Mouse (Mus musculus): ENCODE data around the gene Sema5a.
"Not testable (repeated sequence)": the region's sequence is repeated elsewhere in the genome, so short reads cannot be mapped to it uniquely, and the experiment has no call there.

Gene Sema5a

GRCm38 (mm10) chr15:32244344-32244955 is at the start of gene Sema5a:
TSS of gene Sema5a (plus strand) at chr15:32244810.
- no peak for DNase-seq (ENCODE audit: low read depth, low spot score)

DNA sequence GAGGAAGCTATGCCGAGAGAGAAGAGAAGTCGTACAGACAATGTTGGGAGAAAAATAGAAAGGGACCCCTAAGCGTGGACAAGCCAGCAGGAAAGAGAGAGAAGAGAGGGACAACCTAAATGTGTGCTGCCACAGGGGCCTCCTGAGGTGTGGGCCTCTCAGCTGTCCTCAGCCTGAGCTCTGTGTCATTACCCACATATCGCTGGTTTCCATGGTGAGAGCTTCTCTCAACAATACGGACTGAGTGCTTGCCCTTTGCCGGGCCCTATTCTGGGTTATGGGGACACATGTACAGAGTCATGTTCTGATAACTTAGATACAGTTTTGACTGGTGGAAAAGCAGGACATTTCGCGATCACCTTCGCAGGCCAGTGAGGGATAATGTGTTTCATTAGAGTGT is 46.5 kb upstream of the Sema5a start:
- DNase-seq (ENCODE audit: low read depth, low spot score): no peak

GRCm38 (mm10) chr15:32198561-32198960 is 46.0 kb upstream of the Sema5a start:
- DNase-seq (ENCODE audit: low read depth, low spot score): no peak

GRCm38 (mm10) chr15:32203242-32203641 is 41.4 kb upstream of the Sema5a start:
- DNase-seq (ENCODE audit: low read depth, low spot score): no peak

- no peak for DNase-seq (ENCODE audit: low read depth, low spot score)
Observed at GRCm38 (mm10) chr15:32204908-32205307, 39.7 kb upstream of the Sema5a start.

DNA sequence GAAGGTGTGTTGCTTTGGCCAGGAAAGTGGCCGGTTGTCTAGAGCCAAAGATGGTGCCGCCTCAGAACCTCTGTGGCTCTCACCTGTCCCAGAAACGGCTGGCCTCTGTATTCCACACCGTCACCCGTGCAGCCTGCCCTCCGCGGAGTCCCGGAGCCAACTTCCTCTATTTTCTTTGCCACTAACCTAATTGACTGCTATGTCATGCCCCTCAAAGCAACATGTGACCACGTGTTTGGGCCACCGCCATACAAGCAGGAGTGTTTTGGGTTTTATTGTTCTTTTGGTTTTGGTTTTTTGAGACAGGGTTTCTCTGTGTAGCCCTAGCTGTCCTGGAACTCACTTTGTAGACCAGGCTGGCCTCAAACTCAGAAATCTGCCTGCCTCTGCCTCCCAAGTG is 29.9 kb upstream of the Sema5a start:
- not testable (repeated sequence) for DNase-seq (ENCODE audit: low read depth, low spot score)

GRCm38 (mm10) chr15:32223028-32223427 is 21.6 kb upstream of the Sema5a start:
- no peak for DNase-seq (ENCODE audit: low read depth, low spot score)

DNA sequence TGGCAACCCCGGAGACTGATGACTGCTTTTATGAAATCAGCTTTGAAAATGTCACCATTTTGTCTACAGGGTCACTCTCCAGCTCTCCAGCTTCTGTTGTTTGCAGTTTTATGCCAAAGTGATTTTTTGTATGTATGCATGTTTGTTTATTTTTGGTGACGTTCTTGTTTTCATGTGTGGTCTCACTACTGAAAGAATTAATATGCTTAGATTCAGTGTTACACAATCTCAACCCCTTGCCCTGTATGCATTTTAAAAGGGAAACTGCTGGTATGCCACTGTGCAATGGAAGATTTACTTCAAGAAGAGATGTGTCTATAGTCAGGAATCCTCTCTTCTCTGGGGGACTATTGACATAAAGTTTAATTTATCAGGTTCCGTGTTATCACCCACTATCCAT is 19.2 kb upstream of the Sema5a start:
- no peak for DNase-seq (ENCODE audit: low read depth, low spot score)

DNA sequence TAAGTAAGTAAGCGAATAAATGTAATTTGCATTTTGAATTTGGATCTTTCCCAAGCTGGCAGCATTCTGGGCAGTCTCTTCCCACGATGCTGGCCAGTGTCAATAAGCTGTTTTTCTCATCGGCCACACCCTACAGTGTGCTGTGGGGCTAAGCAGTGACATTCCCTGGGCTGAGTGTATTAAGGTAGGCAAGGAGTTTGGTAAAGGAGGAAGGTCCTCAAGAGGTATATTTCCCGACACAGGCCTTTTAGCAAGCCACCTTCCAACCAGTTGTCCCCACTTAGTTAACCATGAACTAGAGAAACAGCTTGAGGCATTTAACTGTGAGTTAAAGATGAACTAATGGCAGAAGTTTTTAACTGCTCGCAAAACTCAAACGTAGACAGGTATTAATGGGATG is 18.2 kb upstream of the Sema5a start:
- DNase-seq (ENCODE audit: low read depth, low spot score): no peak

DNA sequence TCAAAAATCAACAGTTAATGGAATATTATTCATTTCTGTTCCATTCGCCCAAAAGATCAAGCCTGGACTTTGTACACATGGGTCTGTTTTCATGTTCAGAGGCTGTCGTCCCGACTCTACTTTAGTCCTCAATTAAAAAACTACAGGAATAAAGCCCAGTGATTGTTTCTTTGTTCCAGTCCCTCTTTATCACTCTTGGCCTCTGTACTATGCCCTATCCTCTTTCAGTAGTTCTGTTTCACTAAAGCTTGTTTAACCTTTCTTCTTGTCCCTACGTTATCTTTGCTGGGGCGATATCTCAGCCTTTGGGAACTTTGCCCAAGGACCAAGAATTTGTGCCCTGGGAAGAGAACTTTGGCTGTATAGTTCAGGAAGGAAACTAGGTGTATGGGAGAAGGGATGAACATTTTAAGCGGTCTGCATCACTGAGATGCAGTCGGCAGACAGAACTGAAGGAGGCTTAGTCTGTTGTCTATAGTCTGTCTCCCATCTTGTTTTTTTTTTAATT is 17.7 kb upstream of the Sema5a start:
- DNase-seq (ENCODE audit: low read depth, low spot score): no peak

GRCm38 (mm10) chr15:32230066-32230465 is 14.5 kb upstream of the Sema5a start:
- no peak for DNase-seq (ENCODE audit: low read depth, low spot score)

DNA sequence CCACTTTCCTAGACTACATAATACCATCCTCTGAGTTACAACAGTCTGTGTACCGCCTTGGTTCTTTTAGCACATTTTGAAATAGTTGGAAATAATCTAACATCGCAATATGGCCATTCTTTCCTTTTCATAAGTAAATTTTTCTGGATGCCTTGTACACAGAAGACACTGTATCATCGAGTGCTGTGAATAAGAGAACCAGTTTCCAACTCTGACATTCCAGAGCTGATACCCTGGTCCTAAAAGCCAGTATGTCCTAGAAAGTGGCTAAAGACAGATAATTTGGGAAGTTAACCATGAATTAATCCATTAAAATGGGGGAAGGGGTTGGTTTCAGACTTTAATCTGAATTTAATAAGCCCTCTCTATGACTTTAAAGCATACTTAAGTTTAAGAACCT is 12.4 kb upstream of the Sema5a start:
- DNase-seq (ENCODE audit: low read depth, low spot score): no peak

DNA sequence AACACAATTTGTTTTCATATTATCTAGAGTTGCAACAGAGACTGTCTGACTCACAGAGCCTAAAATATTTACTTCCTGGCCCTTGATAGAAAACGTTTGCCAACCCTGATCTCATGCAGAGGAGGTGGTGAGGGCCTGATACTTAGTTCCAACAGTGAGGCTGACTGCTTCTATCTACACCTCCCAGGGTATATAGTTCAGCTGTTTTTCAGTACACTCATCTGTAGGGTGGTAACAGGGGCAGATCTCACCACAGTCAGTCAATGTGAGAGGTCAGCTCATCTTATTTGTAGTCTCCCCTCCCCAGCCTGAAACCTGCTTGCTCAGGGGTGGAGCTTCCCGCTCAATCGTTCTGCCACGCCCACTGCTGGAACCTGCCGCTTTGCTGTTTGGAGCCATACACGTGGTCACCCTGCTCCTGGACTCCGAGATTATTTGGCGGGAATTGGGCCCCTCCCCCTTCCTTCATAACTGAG is 11.9 kb upstream of the Sema5a start:
- DNase-seq (ENCODE audit: low read depth, low spot score): not testable (repeated sequence)

GRCm38 (mm10) chr15:32233451-32233850 is 11.2 kb upstream of the Sema5a start:
- no peak for DNase-seq (ENCODE audit: low read depth, low spot score)

- no peak for DNase-seq (ENCODE audit: low read depth, low spot score)
Observed at GRCm38 (mm10) chr15:32239099-32239498, 5.5 kb upstream of the Sema5a start.

- no peak for DNase-seq (ENCODE audit: low read depth, low spot score)
Observed at GRCm38 (mm10) chr15:32240159-32240558, 4.5 kb upstream of the Sema5a start.

DNA sequence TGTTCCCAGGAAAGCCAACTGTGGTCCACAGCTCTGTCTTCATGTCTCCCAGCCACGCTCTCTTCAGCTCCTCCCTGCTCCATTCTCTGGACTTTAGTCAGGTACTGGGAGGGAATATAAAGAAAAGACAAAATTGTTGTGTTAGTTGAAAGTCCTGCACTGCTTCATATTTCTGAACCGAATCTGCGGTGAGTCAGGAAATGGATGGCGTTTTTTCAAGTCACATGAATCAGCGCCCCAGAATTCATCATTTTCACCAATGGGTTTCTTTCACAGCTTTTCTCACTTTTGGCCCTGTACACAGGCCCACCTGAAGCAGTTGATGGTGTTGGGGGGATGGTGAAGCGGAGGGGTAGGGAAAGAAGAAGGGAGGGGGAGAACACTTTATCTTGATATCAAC is 2.9 kb upstream of the Sema5a start:
- no peak for DNase-seq (ENCODE audit: low read depth, low spot score)

DNA sequence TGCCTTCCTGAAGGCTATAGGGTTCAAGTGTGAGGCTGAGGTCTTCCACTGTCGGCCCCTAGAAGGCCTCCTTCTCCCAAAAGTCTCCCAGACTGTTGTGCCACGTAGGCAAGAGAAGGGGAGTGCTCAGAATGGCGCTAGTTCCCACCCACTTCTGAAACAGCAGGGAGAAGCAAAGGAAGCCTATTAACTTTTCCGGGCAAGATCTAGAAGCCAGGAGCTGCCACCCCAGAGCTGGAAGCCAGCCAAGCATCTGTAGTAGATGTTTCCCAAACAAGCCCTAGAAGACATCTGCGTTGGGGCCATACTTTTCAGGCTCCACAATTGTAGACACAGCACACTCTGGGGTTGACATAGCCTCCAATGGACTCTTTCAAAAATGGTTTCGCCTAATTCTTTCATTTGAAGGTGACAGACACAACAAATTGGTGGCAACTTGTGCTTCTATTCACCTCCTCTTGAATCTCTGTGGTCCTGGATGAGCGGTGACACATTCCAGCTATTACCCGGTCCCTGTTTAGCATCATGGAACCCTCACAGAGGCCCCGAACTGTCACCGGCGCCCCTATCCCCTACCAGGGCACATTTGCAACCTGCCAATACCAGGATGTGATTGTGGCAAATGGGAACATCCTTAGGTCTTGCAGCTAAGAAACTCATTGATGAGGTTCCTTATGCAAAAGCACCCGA is 1.4 kb upstream of the Sema5a start:
- no peak for DNase-seq (ENCODE audit: low read depth, low spot score)

DNA sequence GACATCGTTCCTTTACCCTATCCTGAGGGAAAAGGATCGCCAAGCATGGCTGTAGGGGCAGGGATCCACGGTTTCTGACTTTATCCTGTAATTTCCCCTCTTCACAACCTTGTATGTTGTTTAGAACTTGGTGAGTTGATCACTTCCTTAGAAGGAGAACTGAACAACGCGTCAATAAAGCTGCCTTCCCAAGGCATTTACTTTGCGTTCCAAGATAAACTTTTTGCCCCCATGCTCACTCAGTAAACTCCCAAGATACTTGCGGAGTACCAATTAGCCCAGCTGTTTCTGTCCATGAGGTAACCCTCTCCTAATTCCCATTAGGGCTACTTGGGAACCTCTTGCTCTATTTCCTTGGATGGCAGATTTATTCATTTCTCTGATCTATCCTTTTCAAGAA is 786 bp upstream of the Sema5a start:
- DNase-seq (ENCODE audit: low read depth, low spot score): no peak

DNA sequence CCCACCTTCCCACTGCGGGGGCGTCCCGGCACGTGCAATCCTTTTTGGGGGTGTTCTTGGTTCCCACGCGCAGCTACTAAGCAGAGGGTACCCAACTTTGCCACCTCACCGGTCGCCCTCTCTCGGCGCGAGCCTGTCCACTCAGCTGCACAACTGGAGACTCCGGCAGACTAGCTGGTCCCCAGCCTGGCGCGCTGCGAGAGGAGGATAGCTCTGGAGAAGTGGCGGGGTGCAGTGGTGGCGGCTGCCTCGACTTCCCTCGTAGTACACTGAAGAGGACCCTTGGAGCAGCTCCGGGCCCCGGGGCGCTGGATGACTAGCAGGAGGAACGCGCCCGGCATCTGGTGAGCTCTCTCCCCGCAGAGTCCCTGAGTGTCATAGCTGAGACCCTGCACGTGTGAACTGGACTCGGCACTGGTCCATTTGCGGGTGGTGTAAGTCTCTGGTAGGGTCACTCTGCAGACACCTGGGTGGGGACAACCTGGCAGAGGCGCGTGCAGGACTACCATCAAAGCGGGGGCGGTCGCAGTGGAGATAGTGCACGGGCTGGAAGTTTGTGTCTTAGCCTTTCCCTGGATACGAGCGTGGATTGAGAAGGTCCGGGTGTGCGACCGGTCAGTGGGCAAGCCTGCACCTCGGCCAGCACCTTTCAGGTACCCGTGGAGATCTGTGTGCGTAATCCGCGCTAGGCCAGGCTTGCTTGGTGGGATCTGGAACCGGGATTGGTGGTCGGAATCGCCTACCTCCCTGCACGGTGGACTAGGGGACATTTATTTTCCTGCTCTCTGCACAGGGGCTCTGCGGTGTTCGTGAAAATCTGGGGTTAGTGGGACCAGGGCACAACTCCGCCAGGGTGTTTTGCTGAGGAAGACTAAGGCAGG is 586 bp downstream of the Sema5a start:
- DNase-seq (ENCODE audit: low read depth, low spot score): no peak

DNA sequence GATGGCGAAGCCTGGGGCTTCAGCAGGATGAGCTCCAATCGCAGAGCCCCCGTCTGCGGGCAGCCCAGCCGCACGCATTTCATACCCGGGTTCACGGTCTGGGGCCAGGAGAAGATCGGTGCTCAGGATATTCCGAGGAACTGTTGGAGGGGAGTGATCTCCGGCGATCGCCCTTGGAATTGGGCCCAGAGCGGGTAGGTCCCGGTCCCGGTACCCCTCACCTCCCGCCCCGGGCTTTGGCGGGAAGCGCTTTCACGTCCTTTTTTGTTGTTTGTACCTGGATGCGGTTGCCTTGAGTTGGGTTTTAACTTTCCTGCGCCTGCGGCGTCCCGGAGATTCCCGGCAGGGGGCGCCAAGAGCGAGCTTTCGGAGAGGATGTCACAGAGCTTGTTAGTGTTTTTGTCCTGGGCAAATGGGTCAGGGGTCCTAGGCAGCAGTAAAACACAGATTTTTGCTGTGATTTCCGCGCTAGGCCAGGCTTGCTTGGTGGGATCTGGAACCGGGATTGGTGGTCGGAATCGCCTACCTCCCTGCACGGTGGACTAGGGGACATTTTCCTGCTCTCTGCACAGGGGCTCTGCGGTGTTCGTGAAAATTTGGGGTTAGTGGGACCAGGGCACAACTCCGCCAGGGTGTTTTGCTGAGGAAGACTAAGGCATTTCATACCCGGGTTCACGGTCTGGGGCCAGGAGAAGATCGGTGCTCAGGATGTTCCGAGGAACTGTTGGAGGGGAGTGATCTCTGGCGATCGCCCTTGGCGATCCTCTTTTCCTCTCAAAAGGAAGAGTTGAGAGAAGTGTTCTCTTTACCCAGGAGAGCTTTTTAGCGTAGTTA is 1.4 kb downstream of the Sema5a start:
- no peak for DNase-seq (ENCODE audit: low read depth, low spot score)
